Mouse (Mus musculus) thymus, adult 2 months (tissue): ENCODE measurements around the gene Auts2.

ENCODE experiments used
- CTCF ChIP-seq: fragments of 200-500 bp; IDR thresholded peaks from 2 replicates; pipeline ENCODE4 v1.5.1; 2012; ENCODE audit warnings: mild to moderate bottlenecking, control low read depth, low read length, moderate library complexity, borderline replicate concordance; ENCODE audit not compliant: control insufficient read depth, poor library complexity, insufficient read depth; ENCODE audit errors: extremely low read depth
- POLR2A ChIP-seq: fragments of 200-500 bp; IDR thresholded peaks from 2 replicates; pipeline ENCODE4 v1.6.1; 2012; ENCODE audit warnings: mild to moderate bottlenecking, low read length, control low read depth, moderate library complexity; ENCODE audit not compliant: control insufficient read depth, poor library complexity, insufficient read depth; ENCODE audit errors: extremely low read depth

DNA sequence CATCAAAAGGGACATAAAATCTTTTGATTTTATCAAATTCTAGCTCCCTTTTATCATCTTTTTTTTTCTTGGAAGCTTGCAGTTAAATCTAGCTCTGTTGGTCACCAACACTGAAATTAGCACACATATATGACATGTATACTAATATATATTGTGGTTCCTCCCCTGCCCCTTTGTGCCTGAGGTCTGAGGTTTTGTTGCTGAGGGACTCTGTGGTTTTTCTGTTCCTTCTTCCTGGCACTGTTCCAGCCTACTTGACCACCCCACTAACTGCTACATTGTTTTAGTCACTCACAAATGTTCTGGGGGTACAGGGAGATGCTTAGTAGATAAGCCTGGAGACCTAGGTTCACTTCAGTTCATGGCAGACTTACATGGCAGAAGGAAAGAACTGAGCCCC lies 192.0 kb downstream of the Auts2 start:
- TF ChIP-seq POLR2A = no peak
- no peak for TF ChIP-seq CTCF
